Mouse (Mus musculus) cerebellum, adult 2 months (tissue): ENCODE measurements around the gene Flad1.
A peak's percentile ranks its signal among the peaks of the same experiment; 100 is the strongest.

Experiments
- CTCF ChIP-seq: fragments of 200-500 bp; IDR thresholded peaks from 2 replicates; pipeline ENCODE4 v1.5.1; 2011; ENCODE audit warnings: low read depth, mild to moderate bottlenecking, control low read depth, low read length, moderate library complexity, borderline replicate concordance; ENCODE audit not compliant: insufficient read depth
- POLR2A ChIP-seq: fragments of 200-500 bp; IDR thresholded peaks from 2 replicates; pipeline ENCODE4 v1.6.1; 2011; ENCODE audit warnings: low read length, control low read depth, borderline replicate concordance; ENCODE audit not compliant: insufficient read depth

- TF ChIP-seq CTCF: no peak
- peak; percentile 40; the same call in 1 of the 2 replicates for TF ChIP-seq POLR2A
Measured at GRCm38 (mm10) chr3:89458965-89459807, 47.5 kb upstream of the Flad1 start.
